Mouse (Mus musculus): Measurements from ENCODE around the gene Dpm1.

Dpm1 gene

DNA sequence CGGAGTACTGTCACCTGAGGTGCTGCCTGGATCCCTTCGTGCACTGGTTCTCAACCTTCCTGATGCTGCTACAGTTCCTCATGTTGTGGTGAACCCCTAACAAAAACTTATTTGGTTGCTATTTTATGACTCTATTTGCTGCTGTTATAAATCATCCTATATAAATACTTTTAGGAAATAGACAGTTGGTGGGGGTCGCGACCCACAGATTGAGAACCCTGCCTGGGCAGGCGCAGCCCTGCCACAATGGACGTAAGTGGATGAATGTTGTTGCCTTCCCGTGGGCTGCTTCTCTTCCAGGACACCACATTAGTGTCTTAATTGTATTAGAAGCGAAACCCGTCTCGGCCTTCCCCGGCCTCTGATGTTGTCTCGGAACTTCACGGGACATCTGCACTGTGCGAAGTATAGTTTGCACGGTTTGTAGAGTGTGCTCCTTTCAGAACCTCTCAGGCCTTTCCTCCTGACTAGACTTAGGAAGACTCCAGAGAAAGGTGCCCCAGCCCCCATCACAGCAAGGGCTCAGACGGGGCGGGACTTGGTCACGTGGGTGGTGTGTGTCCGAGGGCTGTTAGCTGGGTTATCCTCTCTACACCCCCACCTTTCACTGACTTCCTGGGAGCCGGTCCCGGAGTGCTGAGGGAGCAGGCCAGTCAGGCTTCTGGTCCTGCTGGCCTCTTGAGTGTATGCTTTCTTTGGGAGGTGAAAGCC, 63.5 kb downstream of the Dpm1 start:
- DNase-seq (ENCODE audit: low spot score in 2 of 2), result no peak

DNA sequence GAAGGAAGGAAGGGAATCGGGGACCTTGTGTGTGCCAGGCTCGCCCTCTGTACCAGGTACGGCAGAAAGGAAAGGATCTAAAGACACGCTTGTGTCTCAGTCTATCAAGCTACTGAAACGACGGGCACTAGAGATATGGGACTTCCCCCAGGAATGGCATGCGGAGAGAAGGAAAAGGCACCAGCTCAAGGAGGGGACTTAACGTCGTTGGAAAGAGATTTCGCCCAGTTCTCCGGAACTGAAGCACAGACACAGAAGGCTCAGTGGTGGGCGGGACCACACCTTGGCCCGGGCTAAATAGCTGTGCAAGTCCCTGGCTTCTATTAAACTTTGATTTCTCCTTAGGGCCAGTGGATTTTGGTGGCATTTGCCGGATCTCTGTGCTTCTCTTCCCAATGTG, 68.4 kb downstream of the Dpm1 start:
- DNase-seq (ENCODE audit: low spot score in 2 of 2), result no peak

DNA sequence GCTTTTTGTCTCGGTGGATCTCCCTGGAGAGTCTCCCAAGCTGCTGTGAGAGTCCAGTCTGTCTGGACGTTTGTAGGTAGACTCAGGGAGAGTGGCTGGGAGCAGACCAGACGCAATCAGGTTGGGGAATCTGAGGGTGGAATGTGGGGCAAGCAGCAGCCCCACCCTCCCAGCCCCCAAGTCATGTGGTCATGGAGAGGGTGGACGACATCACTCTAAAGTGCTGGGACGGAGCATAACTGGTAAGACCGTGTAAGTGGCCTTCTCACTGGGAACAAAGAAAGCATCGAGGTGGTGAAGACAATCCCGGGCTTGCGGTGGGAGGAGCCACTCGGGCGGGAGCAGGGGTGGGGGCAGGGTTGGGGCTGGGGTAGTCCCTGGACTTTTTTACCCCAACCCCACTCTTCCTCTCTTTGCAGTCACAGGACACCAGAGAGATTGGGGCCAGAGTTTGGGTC, 68.8 kb downstream of the Dpm1 start:
- DNase-seq (ENCODE audit: low spot score in 2 of 2), result no peak

DNA sequence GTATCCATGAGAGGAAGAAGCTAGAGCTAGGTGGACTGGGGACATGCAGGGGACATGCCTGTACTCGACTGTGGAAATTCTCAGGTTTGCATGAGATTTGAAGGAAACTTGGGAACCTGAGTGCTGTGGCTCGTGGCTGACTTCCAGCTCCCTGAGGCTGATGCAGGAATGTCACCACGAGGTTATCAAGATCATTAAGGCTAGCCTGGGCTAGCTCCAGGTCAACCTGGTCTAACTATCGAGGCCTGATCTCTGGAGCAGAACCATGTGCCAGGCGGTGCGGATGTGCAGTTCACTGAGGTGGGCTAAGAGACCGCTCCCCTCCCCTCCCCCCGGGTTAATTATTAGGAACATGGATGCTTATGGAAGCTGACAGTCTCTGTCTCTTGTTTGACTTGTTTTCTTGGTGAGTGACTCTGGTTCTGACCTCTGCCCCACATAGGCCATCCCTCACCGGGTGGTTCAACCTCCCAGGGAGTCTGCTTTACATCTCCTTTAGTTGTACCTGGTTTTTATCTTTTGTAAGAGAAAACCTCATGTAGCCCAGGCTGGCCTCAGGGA, 69.9 kb downstream of the Dpm1 start:
- DNase-seq (ENCODE audit: low spot score in 2 of 2), result no peak

Measured in thymus, postnatal 10 days (tissue).